Mouse (Mus musculus): ENCODE results near the gene Fam84b.

GRCm38 (mm10) chr15:60896040-60896439, 42.5 kb upstream of the Fam84b start:
- TF ChIP-seq POLR2A (IDR thresholded peaks at IDR 0.05; ENCODE audit: extremely low read depth, insufficient read depth, low read length) (no peak), CTCF (IDR thresholded peaks at IDR 0.05; ENCODE audit: low read depth, low read length) (no peak)
